Comparison of ENCODE assay signal across 20 mouse cellular contexts in genomic region chr14:55466481-55466880, GRCm38 (mm10). TPM values are rescaled to one million over a fixed set of nuclear protein-coding genes. Genes with fewer than 3 reads are reported as not detected.
"Had no signal": no experiment of that assay in that cellular context is flagged by ENCODE, and none has a peak within 500 bp of the region (broad histone marks: within the 10 kb centered on the region; RNA-seq: fewer than 3 reads in every experiment).

No protein-coding gene starts in this region.

- H3K4me3 ChIP-seq: neural tube, embryonic 13.5 days; neural tube, embryonic 15.5 days; stomach, embryonic 15.5 days had no signal

- H3K36me3 ChIP-seq: neural tube, embryonic 13.5 days; neural tube, embryonic 15.5 days; stomach, embryonic 15.5 days had no signal

- DNase-seq: retina, postnatal 1 day; right cerebral cortex, postnatal 14 days; right cerebral cortex, postnatal 25 days; right cerebral cortex, postnatal 4 days; spleen, adult 18-20 months; thymus, adult 18-20 months; thymus, adult 2 months; thymus, postnatal 14 days; thymus, postnatal 25 days; thymus, postnatal 36 days; thymus, postnatal 4 days had no signal

- H3K9ac ChIP-seq: neural tube, embryonic 13.5 days; neural tube, embryonic 15.5 days; stomach, embryonic 15.5 days had no signal

- H3K27me3 ChIP-seq: neural tube, embryonic 13.5 days; neural tube, embryonic 15.5 days; stomach, embryonic 15.5 days had no signal

- H3K4me2 ChIP-seq: neural tube, embryonic 13.5 days; neural tube, embryonic 15.5 days; stomach, embryonic 15.5 days had no signal

- H3K27ac ChIP-seq: neural tube, embryonic 13.5 days; neural tube, embryonic 15.5 days; stomach, embryonic 15.5 days; stomach, postnatal 0 days had no signal

- H3K9me3 ChIP-seq: neural tube, embryonic 13.5 days; neural tube, embryonic 15.5 days; stomach, embryonic 15.5 days had no signal

- H3K4me1 ChIP-seq: neural tube, embryonic 13.5 days had no signal

RNA-seq across cellular contexts. Expression of gene Cpne6, which starts 43.8 kb away (rescaled TPM):
- polyA plus RNA-seq: small intestine, adult 2 months; spleen, adult 2 months had no signal

RNA-seq across cellular contexts. Expression of gene Nrl, which starts 58.3 kb away (rescaled TPM):
- polyA plus RNA-seq: small intestine, adult 2 months; stomach, embryonic 14.5 days; stomach, embryonic 15.5 days; stomach, embryonic 16.5 days; stomach, postnatal 0 days; urinary bladder, adult 2 months had no signal
